14 mouse cellular contexts compared by ENCODE assay signal in the genomic region with DNA sequence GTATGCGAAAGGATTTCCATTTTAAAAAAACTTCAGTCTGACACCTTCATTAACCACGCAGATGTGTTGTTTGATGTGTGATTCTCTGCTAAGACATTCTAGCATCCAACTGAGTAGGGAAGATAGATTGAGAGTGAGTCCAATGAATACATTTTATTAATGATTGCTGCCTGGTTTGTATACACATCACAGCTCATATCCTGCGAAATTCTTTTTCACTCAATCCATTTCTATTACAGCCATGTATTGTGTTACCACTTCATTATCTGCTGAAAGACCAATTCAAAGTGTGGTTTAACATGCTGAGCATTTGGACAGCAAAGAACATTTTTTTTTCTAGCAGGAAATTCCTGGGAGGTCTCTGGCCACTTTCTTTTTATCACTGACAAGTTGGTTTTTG.
"Had no signal": no experiment of that assay in that cellular context is flagged by ENCODE, and none has a peak within 500 bp of the region (broad histone marks: within the 10 kb centered on the region; RNA-seq: fewer than 3 reads in every experiment).

No protein-coding gene starts in this region.

- H3K9me3 ChIP-seq: limb, embryonic 15.5 days; liver, embryonic 12.5 days; midbrain, embryonic 13.5 days; neural tube, embryonic 12.5 days had no signal

- ATAC-seq: intestine, postnatal 0 days; liver, embryonic 12.5 days; midbrain, embryonic 13.5 days had no signal

- DNase-seq: kidney, adult 9 months; kidney, postnatal 36 days; layer of hippocampus, adult 9-11 months; layer of hippocampus, postnatal 36 days; right cerebral cortex, postnatal 4 days; spleen, adult 18-20 months; thymus, adult 18-20 months; thymus, postnatal 25 days had no signal

- H3K4me3 ChIP-seq: limb, embryonic 15.5 days; liver, embryonic 12.5 days; midbrain, embryonic 13.5 days; neural tube, embryonic 12.5 days had no signal

- H3K4me1 ChIP-seq: limb, embryonic 15.5 days; liver, embryonic 12.5 days; midbrain, embryonic 13.5 days; neural tube, embryonic 12.5 days had no signal

- H3K4me2 ChIP-seq: limb, embryonic 15.5 days; liver, embryonic 12.5 days; midbrain, embryonic 13.5 days; neural tube, embryonic 12.5 days had no signal

- H3K27me3 ChIP-seq: limb, embryonic 15.5 days; liver, embryonic 12.5 days; midbrain, embryonic 13.5 days; neural tube, embryonic 12.5 days had no signal

- H3K36me3 ChIP-seq: limb, embryonic 15.5 days; liver, embryonic 12.5 days; midbrain, embryonic 13.5 days; neural tube, embryonic 12.5 days had no signal

- H3K27ac ChIP-seq: kidney, postnatal 0 days; limb, embryonic 15.5 days; liver, embryonic 12.5 days; midbrain, embryonic 13.5 days; neural tube, embryonic 12.5 days had no signal

- H3K9ac ChIP-seq: limb, embryonic 15.5 days; liver, embryonic 12.5 days; midbrain, embryonic 13.5 days; neural tube, embryonic 12.5 days had no signal
